Mouse (Mus musculus) frontal cortex, postnatal 25 days (tissue): ENCODE measurements around the gene Dhrs2.

Experiments used
- DNase-seq, 2 experiments: peaks; one replicate each; pipeline ENCODE4 v3.0.0; 2022; ENCODE audit warnings: low spot score in 2 of 2

Gene Dhrs2

GRCm38 (mm10) chr14:55221707-55222106 is at the start of gene Dhrs2:
Gene Dhrs2 (plus strand): TSS chr14:55222007.
- DNase-seq = no peak

GRCm38 (mm10) chr14:55174164-55174563 is 47.6 kb upstream of the Dhrs2 start:
- no peak for DNase-seq

GRCm38 (mm10) chr14:55177274-55177673 is 44.5 kb upstream of the Dhrs2 start:
- peak; percentile 27 to 39 for DNase-seq

- DNase-seq = no peak
These were observed 40.9 kb upstream of the Dhrs2 start for GRCm38 (mm10) chr14:55180951-55181350.

- no peak for DNase-seq
These were observed 38.6 kb upstream of the Dhrs2 start for GRCm38 (mm10) chr14:55183231-55183630.

GRCm38 (mm10) chr14:55184640-55185145 is 37.1 kb upstream of the Dhrs2 start:
- DNase-seq = no peak

- no peak for DNase-seq
These were observed 33.3 kb upstream of the Dhrs2 start for GRCm38 (mm10) chr14:55188491-55188890.

- peak; percentile 24 to 56 for DNase-seq
These were observed 32.4 kb upstream of the Dhrs2 start for GRCm38 (mm10) chr14:55189351-55189769.

- DNase-seq = no peak
These were observed 28.5 kb upstream of the Dhrs2 start for GRCm38 (mm10) chr14:55193354-55193753.

GRCm38 (mm10) chr14:55193876-55194635 is 27.8 kb upstream of the Dhrs2 start:
- no peak for DNase-seq

- DNase-seq = no peak
These were observed 27.0 kb upstream of the Dhrs2 start for GRCm38 (mm10) chr14:55194786-55195185.

GRCm38 (mm10) chr14:55197121-55197520 is 24.7 kb upstream of the Dhrs2 start:
- no peak for DNase-seq

- no peak for DNase-seq
These were observed 23.6 kb upstream of the Dhrs2 start for GRCm38 (mm10) chr14:55198187-55198586.

- DNase-seq = no peak
These were observed 17.3 kb upstream of the Dhrs2 start for GRCm38 (mm10) chr14:55204544-55204943.

- peak in 1 of 2 experiments; percentile 18 for DNase-seq
These were observed 16.6 kb upstream of the Dhrs2 start for GRCm38 (mm10) chr14:55205045-55205750.

GRCm38 (mm10) chr14:55208306-55208705 is 13.5 kb upstream of the Dhrs2 start:
- DNase-seq = no peak

GRCm38 (mm10) chr14:55213621-55214020 is 8.2 kb upstream of the Dhrs2 start:
- DNase-seq = no peak

GRCm38 (mm10) chr14:55214507-55214906 is 7.3 kb upstream of the Dhrs2 start:
- DNase-seq = peak in 1 of 2 experiments; percentile 31

- DNase-seq = no peak
These were observed 1.4 kb downstream of the Dhrs2 start for GRCm38 (mm10) chr14:55223172-55223571.

GRCm38 (mm10) chr14:55234639-55235038 is 12.8 kb downstream of the Dhrs2 start:
- no peak for DNase-seq

- DNase-seq = no peak
These were observed 14.9 kb downstream of the Dhrs2 start for GRCm38 (mm10) chr14:55236685-55237084.

GRCm38 (mm10) chr14:55242664-55243063 is 20.9 kb downstream of the Dhrs2 start:
- no peak for DNase-seq

GRCm38 (mm10) chr14:55247181-55247580 is 25.4 kb downstream of the Dhrs2 start:
- no peak for DNase-seq
